Mouse (Mus musculus) liver, adult (tissue): ENCODE results near the gene Ifitm2.

ENCODE experiments used
- GATA4 ChIP-seq: IDR thresholded peaks from 2 replicates; pipeline ENCODE4 v1.6.1; 2014; ENCODE audit warnings: mild to moderate bottlenecking, low read length; ENCODE audit not compliant: insufficient replicate concordance

Gene Ifitm2

DNA sequence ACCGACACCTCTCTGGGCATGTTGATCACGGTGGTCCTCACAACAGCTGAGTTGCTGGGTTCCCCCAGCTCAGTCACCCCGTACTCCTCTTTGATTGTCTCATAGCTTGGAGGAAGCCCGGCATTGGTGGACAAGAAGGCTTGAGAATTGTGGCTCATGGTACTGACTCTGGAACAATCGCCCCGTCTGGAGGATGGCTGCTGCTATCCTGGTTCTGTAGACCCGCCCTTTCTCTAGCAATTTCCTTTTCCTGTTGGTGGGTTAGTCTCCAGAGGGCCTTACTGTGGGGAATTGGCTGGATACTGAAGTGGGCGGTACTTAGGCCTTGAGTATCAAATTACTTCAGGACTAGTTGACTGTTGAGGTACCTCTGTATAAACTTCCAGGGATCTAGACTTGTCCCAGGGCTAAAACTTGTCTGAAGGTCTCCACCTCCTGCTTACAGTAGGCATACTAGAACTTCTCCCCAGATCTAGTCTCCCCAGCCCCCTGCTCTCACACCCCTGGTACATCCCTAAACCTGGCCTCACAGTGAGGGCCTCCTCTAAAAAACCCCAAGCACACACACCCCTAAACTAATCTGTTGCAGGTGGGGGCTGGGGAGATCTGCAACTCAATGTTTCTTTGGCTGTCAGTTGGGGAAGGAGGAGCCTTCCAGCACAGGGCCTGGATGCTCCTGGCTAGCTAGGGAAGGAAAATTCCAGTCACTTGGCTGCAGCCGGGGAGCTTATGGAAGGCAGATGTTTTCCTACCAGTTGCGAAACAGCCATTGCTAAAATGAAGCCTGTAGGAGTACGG, at the start of gene Ifitm2, which contains the start of gene Gm45717:
Gene Ifitm2, minus strand, starts transcription at position 230 of the 798 bp plus-strand sequence.
Gene Gm45717, minus strand, starts transcription at position 180 of the 798 bp plus-strand sequence.
- peak; percentile 11; the same call in 1 of the 2 replicates for TF ChIP-seq GATA4

- TF ChIP-seq GATA4: no peak
These were observed 47.6 kb upstream of the Ifitm2 start for GRCm38 (mm10) chr7:141003248-141004010.

GRCm38 (mm10) chr7:141000881-141001708, 45.3 kb upstream of the Ifitm2 start:
- TF ChIP-seq GATA4: no peak

DNA sequence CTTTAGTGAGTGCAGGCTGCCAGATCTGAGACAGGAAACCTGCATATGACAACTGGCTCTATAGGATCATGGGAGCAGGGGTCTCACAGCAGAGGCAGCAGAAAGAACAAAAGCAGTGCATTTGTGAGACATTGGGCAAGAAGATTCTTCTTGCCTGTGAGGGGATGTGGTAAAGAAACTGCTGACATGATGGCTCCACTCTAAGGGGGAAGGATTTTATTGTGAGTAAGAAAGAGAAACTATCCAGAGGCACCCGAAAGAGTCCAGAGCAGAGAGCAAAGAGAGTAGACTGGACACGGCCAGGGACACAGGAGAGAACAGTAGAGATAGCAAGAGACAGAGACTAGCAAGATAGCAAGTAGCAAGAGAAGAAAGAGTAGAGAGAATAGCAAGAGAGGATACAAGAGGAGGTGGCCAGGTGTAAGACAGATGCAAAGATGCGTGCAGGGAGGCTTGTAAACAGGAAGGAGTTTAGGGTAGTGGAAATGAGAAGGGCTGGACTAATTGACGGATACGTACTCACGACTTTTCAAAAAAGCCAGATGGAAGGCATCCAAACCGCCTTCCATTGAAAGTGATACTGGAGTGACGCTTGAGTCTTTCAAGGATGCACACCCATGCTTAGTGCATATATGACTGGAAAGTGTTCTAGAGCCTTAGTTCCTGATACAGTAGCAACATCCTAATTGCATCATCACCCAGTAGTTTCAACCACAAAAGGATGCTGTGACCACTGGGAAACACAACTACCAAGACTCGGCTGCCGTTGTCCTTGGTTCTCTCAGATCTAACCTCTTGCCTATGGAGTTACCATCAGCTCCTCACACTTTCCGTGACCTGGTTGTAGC, 43.3 kb upstream of the Ifitm2 start:
- no peak for TF ChIP-seq GATA4

DNA sequence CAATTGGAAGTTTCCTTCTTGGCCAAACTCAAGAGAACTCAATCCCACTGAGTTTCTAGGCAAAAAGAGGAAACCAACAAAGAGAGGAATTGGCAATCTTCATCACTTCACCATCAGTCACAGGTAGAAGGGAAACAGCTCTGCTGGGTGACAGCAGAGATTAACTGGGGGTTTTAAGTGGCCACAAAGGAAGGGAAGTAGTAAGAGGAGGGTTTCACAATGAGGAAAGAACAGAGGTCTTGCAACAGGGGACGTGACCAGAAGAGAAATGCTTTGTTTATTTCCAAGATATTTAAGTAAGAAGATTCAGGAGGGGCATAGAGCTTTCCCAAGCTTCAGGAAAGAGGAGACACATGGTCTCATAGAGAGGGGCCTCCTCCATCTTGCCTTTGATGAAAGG, 42.0 kb upstream of the Ifitm2 start:
- no peak for TF ChIP-seq GATA4

DNA sequence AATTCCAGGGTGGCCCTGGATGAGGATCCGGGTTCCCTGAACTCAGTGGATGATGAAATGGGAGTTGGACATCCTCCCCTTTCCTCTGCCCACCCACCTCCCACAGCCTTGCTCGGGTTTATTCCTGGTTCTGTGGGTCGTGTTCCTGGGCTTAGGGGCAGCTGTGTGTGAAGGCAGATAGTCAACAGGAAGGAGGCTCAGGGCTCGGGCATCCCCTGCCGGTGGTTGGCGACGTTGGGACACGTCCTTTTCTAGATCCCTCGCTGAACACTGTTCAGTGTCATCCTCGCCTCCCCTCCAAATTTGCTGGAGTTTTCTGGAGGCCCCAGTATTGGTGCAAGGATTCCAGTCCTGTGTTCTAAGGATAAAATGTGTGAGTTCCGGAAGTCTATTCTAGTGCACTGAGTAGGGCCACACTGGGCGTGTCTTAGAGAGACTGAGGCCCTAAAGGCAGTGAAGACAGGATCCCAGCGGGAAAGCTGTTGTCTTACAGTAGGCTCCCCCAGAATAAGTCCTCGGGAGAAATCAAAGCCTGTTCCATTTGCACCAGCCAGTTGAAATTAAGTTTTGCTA, 35.4 kb upstream of the Ifitm2 start:
- TF ChIP-seq GATA4: no peak

- TF ChIP-seq GATA4: no peak
These were observed 34.8 kb upstream of the Ifitm2 start for GRCm38 (mm10) chr7:140990622-140991021.

GRCm38 (mm10) chr7:140990185-140990584, 34.4 kb upstream of the Ifitm2 start:
- TF ChIP-seq GATA4: no peak

DNA sequence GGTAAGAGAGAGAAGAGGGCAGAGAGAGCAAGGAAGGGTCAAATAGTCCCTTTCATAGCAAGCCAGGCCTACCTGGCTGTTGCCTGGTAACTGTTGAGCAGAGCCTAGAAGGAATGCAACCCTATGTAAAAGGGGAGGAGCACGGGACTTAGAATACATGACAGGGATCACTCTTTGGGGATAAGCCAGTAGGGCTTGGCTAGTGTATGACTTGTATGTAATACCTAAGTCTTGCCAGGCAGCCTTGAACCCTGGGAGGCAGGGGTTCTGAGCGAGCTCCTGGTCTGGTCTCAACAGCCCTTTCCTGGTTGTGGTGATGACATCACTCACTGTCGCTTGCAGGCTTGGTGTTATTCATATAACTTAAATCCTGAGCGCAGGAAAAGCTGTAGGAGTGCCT, 33.2 kb upstream of the Ifitm2 start:
- no peak for TF ChIP-seq GATA4

DNA sequence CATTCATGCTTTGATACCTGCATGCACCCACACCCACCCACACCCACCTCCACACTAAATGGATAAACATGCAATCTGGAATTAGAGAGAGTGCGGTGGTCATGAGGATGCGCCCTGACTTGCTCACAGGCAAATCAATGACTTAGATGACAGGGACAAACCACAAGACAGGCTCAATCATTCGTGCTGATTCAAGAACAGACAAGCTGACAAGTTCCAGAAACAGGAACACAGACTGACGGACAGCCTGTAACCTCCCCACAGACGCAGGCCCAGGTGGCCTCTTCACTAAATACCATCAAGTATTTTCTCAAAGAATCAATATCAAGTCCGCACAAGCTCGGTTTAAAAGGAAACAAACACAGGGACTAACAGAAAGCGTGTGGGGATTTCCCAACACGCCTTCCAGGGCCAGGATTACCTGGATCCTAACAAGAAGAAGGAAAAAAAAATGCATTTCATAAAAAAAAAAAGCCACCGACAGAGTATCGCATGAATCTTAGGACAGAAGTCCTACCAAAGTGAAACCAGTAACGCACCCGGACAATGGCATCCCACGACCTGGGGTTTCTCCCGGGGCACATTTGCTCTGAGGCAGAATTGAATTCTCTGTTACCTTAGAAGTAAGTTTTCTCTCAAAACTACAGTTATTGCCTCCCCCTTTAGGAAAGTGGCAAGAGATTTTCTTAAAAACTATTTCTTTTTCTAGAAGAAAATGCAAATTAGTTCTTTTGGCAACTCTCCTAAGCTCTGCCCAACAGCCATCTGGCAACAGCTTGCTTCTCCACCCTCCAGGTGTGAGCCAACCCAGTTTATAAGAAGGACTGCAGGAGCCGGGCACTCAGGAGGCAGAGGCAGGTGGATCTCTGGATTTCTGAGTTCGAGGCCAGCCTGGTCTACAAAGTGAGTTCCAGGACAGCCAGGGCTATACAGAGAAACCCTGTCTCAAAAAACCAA, 31.7 kb upstream of the Ifitm2 start:
- no peak for TF ChIP-seq GATA4

DNA sequence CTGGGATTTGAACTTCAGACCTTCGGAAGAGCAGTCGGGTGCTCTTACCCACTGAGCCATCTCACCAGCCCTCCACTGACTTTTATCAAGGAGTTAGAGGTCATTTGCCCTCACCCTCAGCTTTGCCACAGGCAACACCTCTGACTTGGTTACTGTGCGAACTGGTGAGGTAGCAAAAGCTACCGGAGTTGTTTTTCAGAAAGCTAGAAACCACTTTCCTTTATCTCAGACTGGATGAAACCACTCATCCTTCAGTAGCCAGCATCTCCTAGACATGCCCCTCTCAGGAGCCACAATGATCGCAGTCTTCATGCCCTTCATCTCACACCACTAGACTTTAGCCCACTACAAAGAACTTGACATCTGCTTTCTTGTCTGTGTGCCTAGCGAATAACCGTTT, 27.2 kb upstream of the Ifitm2 start:
- TF ChIP-seq GATA4: no peak

DNA sequence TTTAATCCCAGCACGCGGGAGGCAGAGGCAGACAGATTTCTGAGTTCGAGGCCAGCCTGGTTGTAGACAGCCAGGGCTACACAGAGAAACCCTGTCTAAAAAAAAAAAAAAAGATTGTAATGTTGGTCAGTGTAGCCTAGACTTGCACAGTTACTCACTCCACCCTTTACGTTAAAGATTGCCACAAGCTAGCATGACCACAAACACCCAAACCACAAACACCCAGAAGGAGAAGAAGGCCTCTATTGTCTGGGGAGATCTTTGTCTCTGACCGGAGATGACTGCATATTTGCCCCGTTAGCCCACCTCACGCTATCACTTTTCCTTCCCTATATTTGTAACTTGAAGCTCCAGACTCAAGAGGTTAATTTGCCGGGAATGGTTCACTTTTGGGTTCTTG, 25.9 kb upstream of the Ifitm2 start:
- TF ChIP-seq GATA4: no peak

- no peak for TF ChIP-seq GATA4
These were observed 19.7 kb upstream of the Ifitm2 start for GRCm38 (mm10) chr7:140975465-140975864.
